Comparison of ENCODE assay signal across 22 mouse cellular contexts in genomic region chr12:18387257-18387656, GRCm38 (mm10).
DNase-seq lines count a peak whose midpoint lies in the region; ATAC-seq and TF ChIP-seq lines count a peak whose summit lies in the region.
"Had no signal": no experiment of that assay in that cellular context is flagged by ENCODE, and none has a peak within 500 bp of the region (broad histone marks: within the 10 kb centered on the region; RNA-seq: fewer than 3 reads in every experiment).

No protein-coding gene starts in this region.

- no peak for TF ChIP-seq POLR2A in heart, adult 2 months (IDR thresholded peaks at IDR 0.05; ENCODE audit: insufficient read depth, low read depth, low read length)

- WGBS in heart, embryonic 10.5 days = 4% methylated on average over 32 of the region's 41 CpGs
- 12% methylated on average over 41 of the region's 41 CpGs for WGBS in heart, adult 2 months
- 12% methylated on average over 40 of the region's 41 CpGs for WGBS in intestine, postnatal 0 days

- no peaks in the 10 kb centered on the region for H3K79me2 ChIP-seq in heart, adult 2 months (replicated peaks; ENCODE audit: control insufficient read depth, insufficient read depth, low read length)

- peaks cover 35% of the 10 kb centered on the region for H3K9me3 ChIP-seq in heart, embryonic 10.5 days
- H3K9me3 ChIP-seq in megakaryocyte, embryonic 14.5 days = peaks cover 23% of the 10 kb centered on the region
- 0 out of 2 replicates have a peak, but pooled peaks cover 3% of the 10 kb centered on the region for H3K9me3 ChIP-seq in intestine, postnatal 0 days (ENCODE audit: control insufficient read depth)
- H3K9me3 ChIP-seq: liver, embryonic 15.5 days; stomach, embryonic 15.5 days had no signal

- H3K27ac ChIP-seq in heart, embryonic 10.5 days = no peak overlapping the region
- no peak overlapping the region for H3K27ac ChIP-seq in heart, adult 2 months
- H3K27ac ChIP-seq in intestine, postnatal 0 days (ENCODE audit: low read depth, low read length) = no peak overlapping the region
- H3K27ac ChIP-seq: forebrain, embryonic 12.5 days; hindbrain, embryonic 15.5 days; kidney, postnatal 0 days; limb, embryonic 12.5 days; liver, embryonic 15.5 days; midbrain, embryonic 13.5 days; stomach, embryonic 15.5 days had no signal

- no peak for TF ChIP-seq CTCF in heart, adult 2 months (IDR thresholded peaks at IDR 0.05)
- TF ChIP-seq CTCF in intestine, postnatal 0 days (IDR thresholded peaks at IDR 0.05; ENCODE audit: low read depth) = no peak

- no peak overlapping the region for H3K4me2 ChIP-seq in intestine, postnatal 0 days (replicated peaks; ENCODE audit: low read depth)
- H3K4me2 ChIP-seq: forebrain, embryonic 12.5 days; hindbrain, embryonic 15.5 days; limb, embryonic 12.5 days; liver, embryonic 15.5 days; midbrain, embryonic 13.5 days; stomach, embryonic 15.5 days had no signal

- TF ChIP-seq EP300 in heart, adult 2 months (IDR thresholded peaks at IDR 0.05; ENCODE audit: insufficient read depth, low read depth, low read length) = no peak

- peaks cover 14% of the 10 kb centered on the region for H3K27me3 ChIP-seq in heart, embryonic 10.5 days (ENCODE audit: insufficient read depth, poor library complexity, severe bottlenecking)
- no peaks in the 10 kb centered on the region for H3K27me3 ChIP-seq in heart, adult 2 months (ENCODE audit: control insufficient read depth, insufficient read depth, low read length)
- no peaks in the 10 kb centered on the region for H3K27me3 ChIP-seq in megakaryocyte, embryonic 14.5 days (replicated peaks)
- no peaks in the 10 kb centered on the region for H3K27me3 ChIP-seq in intestine, postnatal 0 days (replicated peaks; ENCODE audit: control insufficient read depth, insufficient read depth, low read length)
- H3K27me3 ChIP-seq: forebrain, embryonic 12.5 days; hindbrain, embryonic 15.5 days; liver, embryonic 15.5 days; midbrain, embryonic 13.5 days; stomach, embryonic 15.5 days had no signal

- no peaks in the 10 kb centered on the region for H3K36me3 ChIP-seq in heart, embryonic 10.5 days
- H3K36me3 ChIP-seq in heart, adult 2 months (ENCODE audit: control insufficient read depth, insufficient read depth, low read length) = no peaks in the 10 kb centered on the region
- no peaks in the 10 kb centered on the region for H3K36me3 ChIP-seq in megakaryocyte, embryonic 14.5 days (replicated peaks; ENCODE audit: low read length)
- no peaks in the 10 kb centered on the region for H3K36me3 ChIP-seq in intestine, postnatal 0 days (ENCODE audit: control insufficient read depth, insufficient read depth)
- H3K36me3 ChIP-seq: forebrain, embryonic 12.5 days; hindbrain, embryonic 15.5 days; limb, embryonic 12.5 days; liver, embryonic 15.5 days; midbrain, embryonic 13.5 days; stomach, embryonic 15.5 days had no signal

- intact Hi-C loops in heart, adult 2 months (cut with DNase I) = no loop called here

- no peak for ATAC-seq in megakaryocyte, adult 5-6 weeks (ENCODE audit: poor library complexity, severe bottlenecking)
- peak; percentile 41; the same call in 1 of the 2 replicates for ATAC-seq in intestine, postnatal 0 days
- ATAC-seq: activated CD4-positive, CD25-positive, alpha-beta regulatory T cell, adult 4 months; lung, postnatal 0 days; midbrain, embryonic 13.5 days had no signal

- peak overlapping the region; percentile 35 for H3K4me3 ChIP-seq in heart, embryonic 10.5 days
- H3K4me3 ChIP-seq in heart, adult 2 months = no peak overlapping the region
- peak overlapping the region; percentile 56 for H3K4me3 ChIP-seq in megakaryocyte, embryonic 14.5 days (replicated peaks)
- H3K4me3 ChIP-seq in intestine, postnatal 0 days (ENCODE audit: low read depth, low read length) = no peak overlapping the region
- H3K4me3 ChIP-seq: forebrain, embryonic 12.5 days; hindbrain, embryonic 15.5 days; limb, embryonic 12.5 days; liver, embryonic 15.5 days; midbrain, embryonic 13.5 days; myocyte; stomach, embryonic 15.5 days had no signal

- H3K9ac ChIP-seq in heart, adult 2 months (ENCODE audit: low read depth, low read length) = no peak overlapping the region
- H3K9ac ChIP-seq in intestine, postnatal 0 days (ENCODE audit: low read depth, low read length) = no peak overlapping the region
- H3K9ac ChIP-seq: forebrain, embryonic 12.5 days; hindbrain, embryonic 15.5 days; limb, embryonic 12.5 days; liver, embryonic 15.5 days; midbrain, embryonic 13.5 days; stomach, embryonic 15.5 days had no signal

- H3K4me1 ChIP-seq in heart, embryonic 10.5 days = no peaks in the 10 kb centered on the region
- H3K4me1 ChIP-seq in heart, adult 2 months (ENCODE audit: control insufficient read depth, insufficient read depth, low read length) = no peaks in the 10 kb centered on the region
- no peaks in the 10 kb centered on the region for H3K4me1 ChIP-seq in megakaryocyte, embryonic 14.5 days
- H3K4me1 ChIP-seq in intestine, postnatal 0 days (replicated peaks; ENCODE audit: control insufficient read depth, insufficient read depth, low read length) = no peaks in the 10 kb centered on the region
- H3K4me1 ChIP-seq: forebrain, embryonic 12.5 days; hindbrain, embryonic 15.5 days; limb, embryonic 12.5 days; liver, embryonic 15.5 days; midbrain, embryonic 13.5 days; stomach, embryonic 15.5 days had no signal

- no peak for DNase-seq in heart, embryonic 10.5 days (ENCODE audit: low spot score)
- DNase-seq in heart, adult 2 months = no peak
- no peak for DNase-seq in cerebellum, adult 8-10 months
- no peak for DNase-seq in urinary bladder, postnatal 10 days (ENCODE audit: low spot score)
- DNase-seq: adrenal gland, postnatal 14 days; cerebellum, adult 11 months; cerebellum, postnatal 36 days; kidney, adult 11 months; right cerebral cortex, postnatal 14 days had no signal

Comparison
In these comparisons a context has a peak if more than half of its experiments do, and no peak if none do; other contexts are left out.
1. H3K4me3 ChIP-seq: peak in heart, embryonic 10.5 days (single experiment) and megakaryocyte, embryonic 14.5 days (single experiment); none in heart, adult 2 months (single experiment) and intestine, postnatal 0 days (single experiment).